Mouse (Mus musculus) embryonic facial prominence, embryonic 14.5 days (tissue): ENCODE measurements around the gene Gm11562. TPM values are rescaled to one million over a fixed set of nuclear protein-coding genes. Genes with fewer than 3 reads are reported as not detected.
"Not testable (repeated sequence)": the region's sequence is repeated elsewhere in the genome, so short reads cannot be mapped to it uniquely, and the experiment has no call there.

Experiments used
- ATAC-seq: fragments of 200-750 bp; cut with Nextera tagmentation; 2 replicates; pipeline ENCODE4 v1.8.0; 2017; ENCODE audit warnings: low read depth, moderate number of reproducible peaks, moderate TSS enrichment
- DNase-seq: peaks from one replicate; pipeline ENCODE4 v3.0.0-alpha.2; 2015; ENCODE audit warnings: low spot score
- H3K27ac ChIP-seq: fragments of 300-500 bp; sonication (generic); replicated peaks from 2 replicates; pipeline ENCODE4 v1.5.1; 2014; ENCODE audit warnings: low read depth, mild to moderate bottlenecking, low read length, moderate library complexity
- H3K27me3 ChIP-seq: fragments of 300-500 bp; sonication (generic); replicated peaks from 2 replicates; pipeline ENCODE4 v1.6.1; 2014; ENCODE audit warnings: low read length; ENCODE audit not compliant: control insufficient read depth, insufficient read depth
- H3K36me3 ChIP-seq: fragments of 300-500 bp; sonication (generic); 2 replicates; pipeline ENCODE4 v1.6.1; 2014; ENCODE audit warnings: low read length, mixed read lengths; ENCODE audit not compliant: control insufficient read depth, insufficient read depth
- H3K4me1 ChIP-seq: fragments of 300-500 bp; sonication (generic); 2 replicates; pipeline ENCODE4 v1.6.1; 2014; ENCODE audit warnings: antibody characterized with exemption, low read length; ENCODE audit not compliant: control insufficient read depth, insufficient read depth
- H3K4me2 ChIP-seq: fragments of 300-500 bp; sonication (generic); 2 replicates; pipeline ENCODE4 v1.6.1; 2014; ENCODE audit warnings: low read depth, mild to moderate bottlenecking, low read length, moderate library complexity, mixed read lengths
- H3K4me3 ChIP-seq: fragments of 300-500 bp; sonication (generic); 2 replicates; pipeline ENCODE4 v1.5.1; 2014; ENCODE audit warnings: low read depth, mild to moderate bottlenecking, low read length
- H3K9ac ChIP-seq: fragments of 300-500 bp; sonication (generic); 2 replicates; pipeline ENCODE4 v1.6.1; 2014; ENCODE audit warnings: low read depth, mild to moderate bottlenecking, low read length, moderate library complexity, mixed read lengths
- H3K9me3 ChIP-seq: fragments of 300-500 bp; sonication (generic); 2 replicates; pipeline ENCODE4 v1.6.1; 2016; ENCODE audit warnings: low read length; ENCODE audit not compliant: control insufficient read depth
- WGBS: fragments of 180-500 bp; shearing (Covaris S2); extraction: QIAGEN DNeasy Blood & Tissue Kit; methylation state at CpG from one replicate; pipeline ENCODE4 v1.1.7; 2014; 5-methylcytosine and 5-hydroxymethylcytosine counted together
- polyA plus RNA-seq: library from polyadenylated mRNA; unstranded; fragments of >200 nt; fragmentation: Nextera tagmentation; extraction: Ambion mirVana; gene quantifications from 2 replicates; pipeline ENCODE4 v1.2.1, GENCODE M21; 2014

The Gm11562 gene
- polyA plus RNA-seq, 1 experiment from 2014 or later: not detected

GRCm38 (mm10) chr11:99643635-99644139 is 23.5 kb upstream of the Gm11562 start, which contains the start of gene Krtap4-7:
Krtap4-7 (minus strand) TSS chr11:99644089.
- not testable (repeated sequence) for H3K9me3 ChIP-seq, H3K4me1 ChIP-seq, H3K27ac ChIP-seq, H3K36me3 ChIP-seq, H3K27me3 ChIP-seq, H3K9ac ChIP-seq, H3K4me3 ChIP-seq, DNase-seq, H3K4me2 ChIP-seq, ATAC-seq
- 82% methylated on average over 9 of the region's 9 CpGs for WGBS

GRCm38 (mm10) chr11:99640926-99641325 is 20.7 kb upstream of the Gm11562 start:
- 20% methylated on average over 1 of the region's 1 CpGs for WGBS
- no peaks in the 10 kb centered on the region for H3K4me1 ChIP-seq
- H3K36me3 ChIP-seq: no peaks in the 10 kb centered on the region
- ATAC-seq: no peak
- DNase-seq: peak; percentile 19
- H3K4me3 ChIP-seq: no peak overlapping the region
- H3K27ac ChIP-seq: no peak overlapping the region
- no peaks in the 10 kb centered on the region for H3K9me3 ChIP-seq
- H3K9ac ChIP-seq: no peak overlapping the region
- H3K27me3 ChIP-seq: no peaks in the 10 kb centered on the region
- H3K4me2 ChIP-seq: no peak overlapping the region

- no peak for ATAC-seq
- Histone ChIP-seq H3K27ac (no peak overlapping the region), H3K36me3 (no peaks in the 10 kb centered on the region), H3K9ac (no peak overlapping the region), H3K27me3 (no peaks in the 10 kb centered on the region; the same call in 1 of the 2 replicates), H3K9me3 (no peaks in the 10 kb centered on the region), H3K4me1 (no peaks in the 10 kb centered on the region), H3K4me2 (no peak overlapping the region), H3K4me3 (no peak overlapping the region)
- 57% methylated on average over 1 of the region's 1 CpGs for WGBS
- DNase-seq: peak; percentile 71
Measured at GRCm38 (mm10) chr11:99637086-99637485, 16.9 kb upstream of the Gm11562 start.

DNA sequence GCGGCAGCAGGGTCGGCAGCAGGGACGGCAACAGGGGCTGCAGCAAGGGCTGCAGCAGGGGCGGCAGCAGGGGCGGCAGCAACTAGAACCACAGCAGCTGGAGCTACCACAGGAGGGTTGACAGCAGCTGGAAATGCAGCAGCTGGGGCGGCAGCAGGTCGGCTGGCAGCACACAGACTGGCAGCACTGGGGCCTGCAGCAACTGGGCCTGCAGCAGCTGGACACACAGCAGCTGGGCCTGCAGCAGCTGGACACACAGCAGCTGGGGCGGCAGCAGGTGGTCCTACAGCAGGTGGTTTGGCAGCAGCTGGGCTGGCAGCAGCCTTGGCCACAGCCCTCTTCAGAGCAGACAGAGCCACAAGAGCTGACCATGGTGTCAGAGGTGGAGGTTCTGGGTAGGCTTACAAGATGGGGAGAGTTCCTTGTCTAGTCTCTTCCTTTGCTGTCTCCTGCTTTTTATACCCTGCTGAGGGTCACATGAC is 14.5 kb upstream of the Gm11562 start, which contains the start of gene Krtap4-2:
TSS of gene Krtap4-2 (minus strand) at position 432 of the 482 bp plus-strand sequence.
- Histone ChIP-seq H3K4me3 (no peak within 1 kb of the TSS), H3K4me2 (no peak within 1 kb of the TSS), H3K27ac (no peak within 1 kb of the TSS), H3K27me3 (no peaks in the 10 kb centered on the region; the same call in 1 of the 2 replicates), H3K9ac (no peak within 1 kb of the TSS), H3K4me1 (no peaks in the 10 kb centered on the region), H3K36me3 (no peaks in the 10 kb centered on the region), H3K9me3 (no peaks in the 10 kb centered on the region)
- WGBS: 21% methylated on average over 4 of the region's 8 CpGs
- DNase-seq: no peak
- ATAC-seq: no peak

GRCm38 (mm10) chr11:99633293-99633692 is 13.1 kb upstream of the Gm11562 start:
- Histone ChIP-seq H3K4me1 (no peaks in the 10 kb centered on the region), H3K27me3 (no peaks in the 10 kb centered on the region; the same call in 1 of the 2 replicates), H3K27ac (no peak overlapping the region), H3K36me3 (no peaks in the 10 kb centered on the region), H3K4me3 (no peak overlapping the region), H3K9ac (no peak overlapping the region), H3K9me3 (no peaks in the 10 kb centered on the region), H3K4me2 (no peak overlapping the region)
- DNase-seq (no peak), ATAC-seq (no peak)
- 63% methylated on average over 2 of the region's 2 CpGs for WGBS

- Histone ChIP-seq H3K9ac (no peak overlapping the region), H3K9me3 (no peaks in the 10 kb centered on the region), H3K4me1 (no peaks in the 10 kb centered on the region)
Measured at GRCm38 (mm10) chr11:99630890-99631289, 10.7 kb upstream of the Gm11562 start.

DNA sequence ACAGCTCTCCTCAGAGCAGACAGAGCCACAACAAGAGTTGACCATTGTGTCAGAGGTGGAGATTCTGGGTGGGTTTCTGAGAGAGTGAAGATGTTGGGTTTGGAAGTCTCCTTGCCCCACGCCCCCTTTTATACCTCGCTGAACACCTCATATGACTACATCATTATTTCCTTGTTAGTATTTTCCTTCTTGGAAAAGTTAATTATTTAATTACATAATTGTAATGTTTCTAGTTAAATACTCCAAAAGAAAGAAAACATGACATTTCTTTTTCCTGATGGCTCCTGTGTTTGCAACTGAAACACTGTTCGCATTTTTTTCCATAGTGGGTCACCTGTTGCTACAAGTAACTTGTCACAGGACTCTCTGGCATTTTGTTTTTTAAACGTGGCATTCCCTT is 7.9 kb upstream of the Gm11562 start, which contains the start of gene Krtap4-1:
TSS of gene Krtap4-1 (minus strand) at position 101 of the 400 bp plus-strand sequence.
- H3K9ac ChIP-seq: no peak within 1 kb of the TSS
- DNase-seq (no peak), ATAC-seq (no peak)
- no peak within 1 kb of the TSS for H3K27ac ChIP-seq
- no peaks in the 10 kb centered on the region for H3K4me1 ChIP-seq
- H3K36me3 ChIP-seq: no peaks in the 10 kb centered on the region
- H3K4me2 ChIP-seq: no peak within 1 kb of the TSS
- H3K4me3 ChIP-seq: no peak within 1 kb of the TSS
- H3K9me3 ChIP-seq: no peaks in the 10 kb centered on the region
- WGBS: 67% methylated on average over 4 of the region's 4 CpGs
- H3K27me3 ChIP-seq: no peaks in the 10 kb centered on the region

More at GRCm38 (mm10) chr11:99630890-99631289, 10.7 kb upstream of the Gm11562 start:
- Histone ChIP-seq H3K4me2 (no peak overlapping the region), H3K27ac (no peak overlapping the region), H3K27me3 (no peaks in the 10 kb centered on the region; the same call in 1 of the 2 replicates), H3K4me3 (no peak overlapping the region), H3K36me3 (no peaks in the 10 kb centered on the region)
- no peak for DNase-seq
- WGBS: 71% methylated on average over 3 of the region's 3 CpGs
- ATAC-seq: no peak

GRCm38 (mm10) chr11:99614796-99615363 is 5.4 kb downstream of the Gm11562 start, which contains the start of gene Krtap2-4:
Krtap2-4 (minus strand) TSS chr11:99614846.
- H3K27ac ChIP-seq: no peak within 1 kb of the TSS
- no peaks in the 10 kb centered on the region for H3K27me3 ChIP-seq
- no peak within 1 kb of the TSS for H3K9ac ChIP-seq
- no peak within 1 kb of the TSS for H3K4me3 ChIP-seq
- ATAC-seq (no peak), DNase-seq (no peak)
- H3K36me3 ChIP-seq: no peaks in the 10 kb centered on the region
- WGBS: 71% methylated on average over 3 of the region's 3 CpGs
- no peaks in the 10 kb centered on the region for H3K9me3 ChIP-seq
- H3K4me2 ChIP-seq: no peak within 1 kb of the TSS
- H3K4me1 ChIP-seq: no peaks in the 10 kb centered on the region
